Mouse (Mus musculus) CH12.LX (cell line): ENCODE measurements around the gene Sumo3. TPM values are rescaled to one million over a fixed set of nuclear protein-coding genes. Genes with fewer than 3 reads are reported as not detected.

ENCODE experiments used
- DNase-seq: peaks from one replicate; pipeline ENCODE4 v3.0.0-alpha.2; 2013; ENCODE audit errors: extremely low read depth
- H3K27ac ChIP-seq: 2 replicates; pipeline ENCODE4 v1.5.1; 2012; ENCODE audit warnings: low read depth, mild to moderate bottlenecking, control low read depth, moderate library complexity; ENCODE audit not compliant: insufficient read depth
- H3K27me3 ChIP-seq: replicated peaks from 2 replicates; pipeline ENCODE3; 2012; ENCODE audit warnings: inconsistent platforms
- H3K36me3 ChIP-seq, 2 experiments: replicated peaks in 1 of 2; 2 replicates each; pipeline versions ENCODE3 to v1.6.1; 2012; ENCODE audit warnings: inconsistent platforms in 1 of 2, low read length in 1 of 2, mild to moderate bottlenecking in 1 of 2, mixed read lengths in 1 of 2, moderate library complexity in 1 of 2; ENCODE audit not compliant: control insufficient read depth in 1 of 2, insufficient read depth in 1 of 2
- H3K4me1 ChIP-seq, 2 experiments: 2 replicates each; pipeline ENCODE4 v1.6.1; 2012; ENCODE audit warnings: inconsistent platforms in 1 of 2, moderate library complexity in 1 of 2; ENCODE audit not compliant: insufficient read depth in 2 of 2, control insufficient read depth in 1 of 2
- H3K4me2 ChIP-seq: 2 replicates; pipeline ENCODE4 v1.6.1; 2012; ENCODE audit warnings: low read depth, mild to moderate bottlenecking, control low read depth; ENCODE audit not compliant: poor library complexity, insufficient read depth, severe bottlenecking
- H3K4me3 ChIP-seq, 3 experiments: fragments of 150-350 bp in 1 of 3; sonication (generic) in 1 of 3; replicated peaks in 1 of 3; 2 replicates each; pipeline versions ENCODE3 to v1.5.1; 2011 to 2012; ENCODE audit warnings: low read depth in 2 of 3, low read length in 2 of 3, mild to moderate bottlenecking in 2 of 3, moderate library complexity in 2 of 3, control low read depth in 1 of 3, improper control_type of control experiment in 1 of 3, inconsistent platforms in 1 of 3, mixed read lengths in 1 of 3; ENCODE audit not compliant: poor library complexity in 1 of 3
- H3K79me2 ChIP-seq: replicated peaks from 2 replicates; pipeline ENCODE4 v1.6.1; 2012; ENCODE audit warnings: mild to moderate bottlenecking, moderate library complexity; ENCODE audit not compliant: control insufficient read depth, poor library complexity, insufficient read depth, severe bottlenecking; ENCODE audit errors: extremely low read depth
- H3K9ac ChIP-seq: 2 replicates; pipeline ENCODE4 v1.6.1; 2012; ENCODE audit warnings: low read depth, mild to moderate bottlenecking, control low read depth, moderate library complexity; ENCODE audit not compliant: insufficient read depth
- H3K9me3 ChIP-seq: replicated peaks from 2 replicates; pipeline ENCODE3; 2012; ENCODE audit warnings: low read length, inconsistent platforms, mixed read lengths
- BHLHE40 ChIP-seq: IDR thresholded peaks from 2 replicates; pipeline ENCODE4 v1.6.1; 2011; ENCODE audit warnings: mild to moderate bottlenecking, low read depth, low read length, improper control_type of control experiment
- CHD1 ChIP-seq: IDR thresholded peaks from 2 replicates; pipeline ENCODE4 v1.6.1; 2012; ENCODE audit warnings: low read depth, low read length, improper control_type of control experiment, inconsistent platforms
- CHD2 ChIP-seq: IDR thresholded peaks from 2 replicates; pipeline ENCODE4 v1.6.1; 2011; ENCODE audit warnings: low read length, improper control_type of control experiment
- CTCF ChIP-seq, 2 experiments: IDR thresholded peaks in 1 of 2; conservative IDR thresholded peaks in 1 of 2; 2 replicates each; pipeline ENCODE4 v1.5.1; 2011 to 2012; ENCODE audit warnings: low read depth in 2 of 2, low read length in 2 of 2, improper control_type of control experiment in 1 of 2, inconsistent platforms in 1 of 2, mild to moderate bottlenecking in 1 of 2, moderate library complexity in 1 of 2
- E2F4 ChIP-seq: IDR thresholded peaks from 2 replicates; pipeline ENCODE4 v1.6.1; 2011; ENCODE audit warnings: low read depth, low read length, improper control_type of control experiment; ENCODE audit not compliant: insufficient replicate concordance
- ELF1 ChIP-seq: IDR thresholded peaks from 2 replicates; pipeline ENCODE4 v1.6.1; 2014; ENCODE audit warnings: low read depth, mild to moderate bottlenecking, inconsistent platforms, low read length, improper control_type of control experiment
- EP300 ChIP-seq: IDR thresholded peaks from 2 replicates; pipeline ENCODE4 v1.6.1; 2011; ENCODE audit warnings: low read length, improper control_type of control experiment
- GABPA ChIP-seq: IDR thresholded peaks from 2 replicates; pipeline ENCODE4 v1.6.1; 2012; ENCODE audit warnings: low read depth, low read length, improper control_type of control experiment, inconsistent platforms; ENCODE audit not compliant: insufficient replicate concordance
- HCFC1 ChIP-seq: IDR thresholded peaks from 2 replicates; pipeline ENCODE4 v1.6.1; 2012; ENCODE audit warnings: low read depth, mild to moderate bottlenecking, inconsistent platforms, low read length, improper control_type of control experiment
- IRF4 ChIP-seq: IDR thresholded peaks from 2 replicates; pipeline ENCODE4 v1.6.1; 2014; ENCODE audit warnings: low read depth, mild to moderate bottlenecking, inconsistent platforms, low read length, improper control_type of control experiment
- JUN ChIP-seq: IDR thresholded peaks from 2 replicates; pipeline ENCODE4 v1.6.1; 2011; ENCODE audit warnings: low read depth, mild to moderate bottlenecking, low read length, improper control_type of control experiment, moderate library complexity; ENCODE audit not compliant: insufficient read depth
- JUND ChIP-seq: conservative IDR thresholded peaks from 2 replicates; pipeline ENCODE4 v1.6.1; 2011; ENCODE audit warnings: low read depth, low read length, improper control_type of control experiment
- KAT2A ChIP-seq: IDR thresholded peaks from 2 replicates; pipeline ENCODE4 v1.6.1; 2012; ENCODE audit warnings: low read length, improper control_type of control experiment, inconsistent platforms; ENCODE audit not compliant: insufficient replicate concordance
- MAFK ChIP-seq: IDR thresholded peaks from 2 replicates; pipeline ENCODE4 v1.6.1; 2011; ENCODE audit warnings: low read length, improper control_type of control experiment; ENCODE audit not compliant: insufficient replicate concordance
- MAX ChIP-seq: IDR thresholded peaks from 2 replicates; pipeline ENCODE4 v1.6.1; 2011; ENCODE audit warnings: low read length, improper control_type of control experiment
- MAZ ChIP-seq: IDR thresholded peaks from 2 replicates; pipeline ENCODE4 v1.6.1; 2012; ENCODE audit warnings: low read depth, mild to moderate bottlenecking, inconsistent platforms, low read length, improper control_type of control experiment, moderate library complexity
- MEF2A ChIP-seq: IDR thresholded peaks from 2 replicates; pipeline ENCODE4 v1.6.1; 2014; ENCODE audit warnings: low read depth, mild to moderate bottlenecking, inconsistent platforms, low read length, improper control_type of control experiment, borderline replicate concordance
- MXI1 ChIP-seq: IDR thresholded peaks from 2 replicates; pipeline ENCODE4 v1.6.1; 2011; ENCODE audit warnings: mild to moderate bottlenecking, low read depth, low read length, improper control_type of control experiment
- MYC ChIP-seq: IDR thresholded peaks from 2 replicates; pipeline ENCODE4 v1.6.1; 2011; ENCODE audit warnings: low read depth, mild to moderate bottlenecking, improper control_type of control experiment, low read length
- NELFE ChIP-seq: IDR thresholded peaks from 2 replicates; pipeline ENCODE4 v1.6.1; 2011; ENCODE audit warnings: low read depth, low read length, improper control_type of control experiment
- NRF1 ChIP-seq: IDR thresholded peaks from 2 replicates; pipeline ENCODE4 v1.6.1; 2014; ENCODE audit warnings: low read depth, mild to moderate bottlenecking, inconsistent platforms, low read length, improper control_type of control experiment, moderate library complexity
- PAX5 ChIP-seq: IDR thresholded peaks from 2 replicates; pipeline ENCODE4 v1.6.1; 2012; ENCODE audit warnings: low read length, inconsistent platforms, mixed read lengths
- POLR2A ChIP-seq: IDR thresholded peaks from 2 replicates; pipeline ENCODE4 v1.6.1; 2011; ENCODE audit warnings: low read depth, mild to moderate bottlenecking, improper control_type of control experiment, low read length
- POLR2AphosphoS2 ChIP-seq: IDR thresholded peaks from 2 replicates; pipeline ENCODE4 v1.6.1; 2011; ENCODE audit warnings: low read depth, low read length, improper control_type of control experiment
- RAD21 ChIP-seq: IDR thresholded peaks from 2 replicates; pipeline ENCODE4 v1.6.1; 2011; ENCODE audit warnings: low read depth, mild to moderate bottlenecking, low read length, improper control_type of control experiment, moderate library complexity
- RCOR1 ChIP-seq: conservative IDR thresholded peaks from 2 replicates; pipeline ENCODE4 v1.6.1; 2012; ENCODE audit warnings: low read depth, mild to moderate bottlenecking, inconsistent platforms, low read length, improper control_type of control experiment
- SIN3A ChIP-seq: IDR thresholded peaks from 2 replicates; pipeline ENCODE4 v1.6.1; 2012; ENCODE audit warnings: low read length, improper control_type of control experiment, inconsistent platforms
- SMC3 ChIP-seq: IDR thresholded peaks from 2 replicates; pipeline ENCODE4 v1.6.1; 2011; ENCODE audit warnings: low read depth, low read length, improper control_type of control experiment
- TBP ChIP-seq: conservative IDR thresholded peaks from 2 replicates; pipeline ENCODE4 v1.6.1; 2011; ENCODE audit warnings: low read depth, low read length, improper control_type of control experiment
- TCF12 ChIP-seq: IDR thresholded peaks from 2 replicates; pipeline ENCODE4 v1.6.1; 2014; ENCODE audit warnings: low read depth, mild to moderate bottlenecking, inconsistent platforms, low read length, improper control_type of control experiment
- UBTF ChIP-seq: IDR thresholded peaks from 2 replicates; pipeline ENCODE4 v1.6.1; 2012; ENCODE audit warnings: low read depth, mild to moderate bottlenecking, inconsistent platforms, low read length, improper control_type of control experiment, moderate library complexity
- USF1 ChIP-seq: IDR thresholded peaks from 2 replicates; pipeline ENCODE4 v1.6.1; 2014; ENCODE audit warnings: low read depth, mild to moderate bottlenecking, inconsistent platforms, low read length, improper control_type of control experiment
- USF2 ChIP-seq: conservative IDR thresholded peaks from 2 replicates; pipeline ENCODE4 v1.6.1; 2011; ENCODE audit warnings: low read depth, low read length, improper control_type of control experiment
- ZC3H11A ChIP-seq: IDR thresholded peaks from 2 replicates; pipeline ENCODE4 v1.6.1; 2012; ENCODE audit warnings: low read depth, mild to moderate bottlenecking, inconsistent platforms, low read length, improper control_type of control experiment
- ZKSCAN1 ChIP-seq: IDR thresholded peaks from 2 replicates; pipeline ENCODE4 v1.6.1; 2012; ENCODE audit warnings: low read depth, inconsistent platforms, low read length, improper control_type of control experiment, borderline replicate concordance
- ZMIZ1 ChIP-seq: IDR thresholded peaks from 2 replicates; pipeline ENCODE4 v1.6.1; 2012; ENCODE audit warnings: low read depth, mild to moderate bottlenecking, inconsistent platforms, low read length, improper control_type of control experiment
- ZNF384 ChIP-seq: IDR thresholded peaks from 2 replicates; pipeline ENCODE4 v1.6.1; 2012; ENCODE audit warnings: low read depth, low read length, improper control_type of control experiment, inconsistent platforms
- dilution Hi-C: fragments of 300-500 bp; cut with MboI; formaldehyde crosslinking; loops from 2 replicates; pipeline ENCODE4 v1.14.3; 2020; ENCODE audit warnings: low sequenced_read_pairs; ENCODE audit not compliant: extremely low pct_unique_long_range_greater_than_20kb, extremely low pct_ligation_motif_present
- in situ Hi-C: fragments of 300-500 bp; cut with MboI; formaldehyde crosslinking; loops from 3 replicates; pipeline ENCODE4 v1.14.3; 2019; ENCODE audit warnings: low sequenced_read_pairs, low pct_ligation_motif_present, low pct_unique_long_range_greater_than_20kb, mixed read lengths
- polyA plus RNA-seq: library from polyadenylated mRNA; unstranded; fragments of >175 nt; gene quantifications from 2 replicates; pipeline ENCODE4 v1.2.1, GENCODE M21; 2012; ENCODE audit warnings: low read depth; ENCODE audit not compliant: insufficient read length
- total RNA-seq, 2 experiments: library from RNA; depleted of rRNA; stranded (reverse); fragments of 300-350 nt in 1 of 2; fragments of >200 nt in 1 of 2; gene quantifications; 2 replicates each; pipeline ENCODE4 v1.2.3; 2012 to 2014

The Sumo3 gene
- total RNA-seq (2012; rRNA removed) (54.4 and 57.2 TPM in 2 replicates), total RNA-seq (2014; rRNA removed) (81.2 TPM in 2 replicates), polyA plus RNA-seq (87.9 and 130 TPM in 2 replicates)

- dilution Hi-C loops = no loop called here
- Histone ChIP-seq H3K27ac (peak within 1 kb of the TSS; percentile 77), H3K9ac (peak within 1 kb of the TSS; percentile 77), H3K36me3 (peaks cover 12 to 33% of the 10 kb centered on the region in 2 experiments), H3K4me3 (peak within 1 kb of the TSS; percentile 77 to 97 (median 82)), H3K4me2 (peak within 1 kb of the TSS; percentile 74), H3K27me3 (no peaks in the 10 kb centered on the region), H3K9me3 (peaks cover 7% of the 10 kb centered on the region), H3K4me1 (peaks cover 5 to 14% of the 10 kb centered on the region in 2 experiments), H3K79me2 (peaks cover 13% of the 10 kb centered on the region)
- in situ Hi-C loops = no loop called here
- DNase-seq = peak; percentile 93
- TF ChIP-seq RAD21 (no peak), NELFE (peak; percentile 92), JUND (no peak), HCFC1 (peak; percentile 53; the same call in 1 of the 2 replicates), CHD1 (no peak; the same call in 1 of the 2 replicates), SIN3A (peak; percentile 91), KAT2A (0 out of 2 replicates have a peak, but pooled peaks have one; percentile 37), MEF2A (no peak; the same call in 1 of the 2 replicates), BHLHE40 (peak; percentile 97), RCOR1 (0 out of 2 replicates have a peak, but pooled peaks have one; percentile 52), IRF4 (peak; percentile 36; the same call in 1 of the 2 replicates), JUN (no peak), ZNF384 (no peak), TCF12 (peak; percentile 77; the same call in 1 of the 2 replicates), SMC3 (no peak), GABPA (no peak), MAX (peak; percentile 78), POLR2AphosphoS2 (peak; percentile 94), PAX5 (no peak), CHD2 (peak; percentile 90), ZMIZ1 (peak; percentile 94), TBP (0 out of 2 replicates have a peak, but pooled peaks have one; percentile 24), MXI1 (peak; percentile 95), E2F4 (no peak), POLR2A (peak; percentile 94), CTCF (conservative IDR thresholded peaks at IDR 0.05 in 1 of 2, IDR thresholded peaks at IDR 0.05 in 1 of 2; ENCODE audit: low read depth in 2 of 2, low read length in 2 of 2) (peak in 1 of 2 experiments; percentile 30; a peak in 2 of 4 replicates), ZKSCAN1 (no peak), ELF1 (peak; percentile 97), MYC (peak; percentile 58; the same call in 1 of the 2 replicates), MAZ (0 out of 2 replicates have a peak, but pooled peaks have one; percentile 18), USF1 (peak; percentile 91), USF2 (no peak; the same call in 1 of the 2 replicates), NRF1 (peak; percentile 59), ZC3H11A (no peak), MAFK (no peak), UBTF (0 out of 2 replicates have a peak, but pooled peaks have one; percentile 52), EP300 (no peak; the same call in 1 of the 2 replicates)
These were observed at the start of gene Sumo3, which contains the start of gene Gm49325 for GRCm38 (mm10) chr10:77605908-77606826. Gene Sumo3 (plus strand): TSS chr10:77606097. Gene Gm49325 (plus strand): TSS chr10:77606197.
